Mouse (Mus musculus) ES-E14 (cell line): ENCODE measurements around the gene Vps35l. TPM values are rescaled to one million over a fixed set of nuclear protein-coding genes. Genes with fewer than 3 reads are reported as not detected.

Experiments used
- DNase-seq: peaks from one replicate; pipeline ENCODE4 v3.0.0-alpha.2; 2013; ENCODE audit warnings: low read depth, low spot score
- H3K27ac ChIP-seq: 2 replicates; pipeline ENCODE4 v1.5.1; 2012; ENCODE audit warnings: low read depth, mild to moderate bottlenecking, low read length, moderate library complexity, mixed read lengths; ENCODE audit not compliant: poor library complexity, insufficient read depth, severe bottlenecking
- H3K36me3 ChIP-seq: 2 replicates; pipeline ENCODE4 v1.6.1; 2012; ENCODE audit warnings: mild to moderate bottlenecking, low read length, moderate library complexity, mixed read lengths; ENCODE audit not compliant: control insufficient read depth, poor library complexity, insufficient read depth, severe bottlenecking
- H3K4me1 ChIP-seq, 2 experiments: fragments of 150-350 bp in 1 of 2; sonication (generic) in 1 of 2; 2 replicates each; pipeline ENCODE4 v1.6.1; 2012; ENCODE audit warnings: low read length in 2 of 2, mild to moderate bottlenecking in 1 of 2, mixed read lengths in 1 of 2; ENCODE audit not compliant: control insufficient read depth in 2 of 2, insufficient read depth in 2 of 2, poor library complexity in 1 of 2
- H3K4me3 ChIP-seq, 2 experiments: fragments of 150-350 bp in 1 of 2; sonication (generic) in 1 of 2; 2 replicates each; pipeline ENCODE4 v1.5.1; 2012; ENCODE audit warnings: low read length in 2 of 2, low read depth in 1 of 2, mild to moderate bottlenecking in 1 of 2, mixed read lengths in 1 of 2; ENCODE audit not compliant: insufficient read depth in 1 of 2, poor library complexity in 1 of 2, severe bottlenecking in 1 of 2
- H3K9ac ChIP-seq: 2 replicates; pipeline ENCODE4 v1.6.1; 2012; ENCODE audit warnings: low read depth, mild to moderate bottlenecking, low read length, mixed read lengths; ENCODE audit not compliant: poor library complexity, insufficient read depth, severe bottlenecking
- H3K9me3 ChIP-seq: fragments of 150-350 bp; sonication (generic); 2 replicates; pipeline ENCODE4 v1.6.1; 2012; ENCODE audit warnings: low read depth, mild to moderate bottlenecking, low read length; ENCODE audit not compliant: control insufficient read depth, insufficient read depth
- CHD2 ChIP-seq: IDR thresholded peaks from 2 replicates; pipeline ENCODE4 v1.6.1; 2014; ENCODE audit warnings: mild to moderate bottlenecking, low read depth, low read length, inconsistent platforms
- HCFC1 ChIP-seq: IDR thresholded peaks from 2 replicates; pipeline ENCODE4 v1.6.1; 2012; ENCODE audit warnings: low read length, inconsistent platforms, borderline replicate concordance; ENCODE audit not compliant: insufficient read depth
- MAFK ChIP-seq: IDR thresholded peaks from 2 replicates; pipeline ENCODE4 v1.6.1; 2014; ENCODE audit warnings: mild to moderate bottlenecking, low read depth, low read length, inconsistent platforms; ENCODE audit not compliant: insufficient read depth
- ZC3H11A ChIP-seq: IDR thresholded peaks from 2 replicates; pipeline ENCODE4 v1.6.1; 2012; ENCODE audit warnings: low read depth, mild to moderate bottlenecking, inconsistent platforms, low read length, borderline replicate concordance
- ZNF384 ChIP-seq: IDR thresholded peaks from 2 replicates; pipeline ENCODE4 v1.6.1; 2012; ENCODE audit warnings: low read depth, low read length, inconsistent platforms
- in situ Hi-C, 2 experiments: fragments of 600-800 bp; cut with MboI; formaldehyde crosslinking; loops; one replicate each; pipeline ENCODE4 v1.15.1; 2025; ENCODE audit warnings: low sequenced_read_pairs in 2 of 2, inconsistent platforms in 1 of 2; ENCODE audit not compliant: unreplicated experiment in 2 of 2
- total RNA-seq: library from RNA; depleted of rRNA; stranded (reverse); fragments of 300-350 nt; gene quantifications from 2 replicates; pipeline ENCODE4 v1.2.3, GENCODE M21; 2012

Vps35l gene
- total RNA-seq, 1 experiment: 36.8 TPM

GRCm38 (mm10) chr7:118795779-118796178, 55.8 kb downstream of the Vps35l start:
- TF ChIP-seq ZNF384: no peak
- no peak for TF ChIP-seq CHD2
- TF ChIP-seq ZC3H11A: no peak
- no peak for TF ChIP-seq HCFC1
- TF ChIP-seq MAFK: no peak
- no peak for DNase-seq
- no peaks in the 10 kb centered on the region for H3K9me3 ChIP-seq
- H3K36me3 ChIP-seq: peaks cover 2% of the 10 kb centered on the region; the same call in 1 of the 2 replicates
- H3K4me1 ChIP-seq: no peaks in the 10 kb centered on the region
- H3K27ac ChIP-seq: no peak overlapping the region
- in situ Hi-C loops: no loop called here
- no peak overlapping the region for H3K4me3 ChIP-seq
- no peak overlapping the region for H3K9ac ChIP-seq

GRCm38 (mm10) chr7:118796838-118797237, 56.8 kb downstream of the Vps35l start:
- Histone ChIP-seq H3K4me1 (no peaks in the 10 kb centered on the region), H3K9me3 (no peaks in the 10 kb centered on the region), H3K4me3 (no peak overlapping the region), H3K27ac (no peak overlapping the region), H3K9ac (no peak overlapping the region), H3K36me3 (peaks cover 5% of the 10 kb centered on the region)
- no peak for TF ChIP-seq HCFC1
- TF ChIP-seq ZNF384: no peak
- TF ChIP-seq ZC3H11A: no peak
- no peak for DNase-seq
- in situ Hi-C loops: no loop called here

GRCm38 (mm10) chr7:118797600-118797999, 57.6 kb downstream of the Vps35l start:
- TF ChIP-seq MAFK: no peak
- no peak for TF ChIP-seq ZC3H11A
- no peak for TF ChIP-seq CHD2
- TF ChIP-seq ZNF384: no peak
- no peak for TF ChIP-seq HCFC1
- Histone ChIP-seq H3K9ac (no peak overlapping the region), H3K9me3 (no peaks in the 10 kb centered on the region), H3K4me1 (no peaks in the 10 kb centered on the region), H3K36me3 (peaks cover 4% of the 10 kb centered on the region), H3K4me3 (no peak overlapping the region), H3K27ac (no peak overlapping the region)
- no peak for DNase-seq
- in situ Hi-C loops: no loop called here

GRCm38 (mm10) chr7:118798105-118798570, 58.1 kb downstream of the Vps35l start:
- Histone ChIP-seq H3K4me1 (no peaks in the 10 kb centered on the region), H3K9me3 (no peaks in the 10 kb centered on the region), H3K9ac (no peak overlapping the region), H3K36me3 (peaks cover 4% of the 10 kb centered on the region), H3K27ac (no peak overlapping the region), H3K4me3 (no peak overlapping the region)
- DNase-seq: no peak
- TF ChIP-seq ZC3H11A (no peak), CHD2 (no peak), HCFC1 (no peak), ZNF384 (no peak), MAFK (no peak)
- in situ Hi-C loops: no loop called here
